Mouse (Mus musculus) CH12.LX (cell line): ENCODE data around the gene Dnaaf3.

Source experiments
- CTCF ChIP-seq, 2 experiments: IDR thresholded peaks in 1 of 2; conservative IDR thresholded peaks in 1 of 2; 2 replicates each; pipeline ENCODE4 v1.5.1; 2011 to 2012; ENCODE audit warnings: low read depth in 2 of 2, low read length in 2 of 2, improper control_type of control experiment in 1 of 2, inconsistent platforms in 1 of 2, mild to moderate bottlenecking in 1 of 2, moderate library complexity in 1 of 2
- E2F4 ChIP-seq: IDR thresholded peaks from 2 replicates; pipeline ENCODE4 v1.6.1; 2011; ENCODE audit warnings: low read depth, low read length, improper control_type of control experiment; ENCODE audit not compliant: insufficient replicate concordance
- ELF1 ChIP-seq: IDR thresholded peaks from 2 replicates; pipeline ENCODE4 v1.6.1; 2014; ENCODE audit warnings: low read depth, mild to moderate bottlenecking, inconsistent platforms, low read length, improper control_type of control experiment
- HCFC1 ChIP-seq: IDR thresholded peaks from 2 replicates; pipeline ENCODE4 v1.6.1; 2012; ENCODE audit warnings: low read depth, mild to moderate bottlenecking, inconsistent platforms, low read length, improper control_type of control experiment
- JUND ChIP-seq: conservative IDR thresholded peaks from 2 replicates; pipeline ENCODE4 v1.6.1; 2011; ENCODE audit warnings: low read depth, low read length, improper control_type of control experiment
- MAFK ChIP-seq: IDR thresholded peaks from 2 replicates; pipeline ENCODE4 v1.6.1; 2011; ENCODE audit warnings: low read length, improper control_type of control experiment; ENCODE audit not compliant: insufficient replicate concordance
- MYC ChIP-seq: IDR thresholded peaks from 2 replicates; pipeline ENCODE4 v1.6.1; 2011; ENCODE audit warnings: low read depth, mild to moderate bottlenecking, improper control_type of control experiment, low read length
- POLR2A ChIP-seq: IDR thresholded peaks from 2 replicates; pipeline ENCODE4 v1.6.1; 2011; ENCODE audit warnings: low read depth, mild to moderate bottlenecking, improper control_type of control experiment, low read length
- SIN3A ChIP-seq: IDR thresholded peaks from 2 replicates; pipeline ENCODE4 v1.6.1; 2012; ENCODE audit warnings: low read length, improper control_type of control experiment, inconsistent platforms
- SMC3 ChIP-seq: IDR thresholded peaks from 2 replicates; pipeline ENCODE4 v1.6.1; 2011; ENCODE audit warnings: low read depth, low read length, improper control_type of control experiment
- ZC3H11A ChIP-seq: IDR thresholded peaks from 2 replicates; pipeline ENCODE4 v1.6.1; 2012; ENCODE audit warnings: low read depth, mild to moderate bottlenecking, inconsistent platforms, low read length, improper control_type of control experiment
- ZKSCAN1 ChIP-seq: IDR thresholded peaks from 2 replicates; pipeline ENCODE4 v1.6.1; 2012; ENCODE audit warnings: low read depth, inconsistent platforms, low read length, improper control_type of control experiment, borderline replicate concordance
- ZMIZ1 ChIP-seq: IDR thresholded peaks from 2 replicates; pipeline ENCODE4 v1.6.1; 2012; ENCODE audit warnings: low read depth, mild to moderate bottlenecking, inconsistent platforms, low read length, improper control_type of control experiment

DNA sequence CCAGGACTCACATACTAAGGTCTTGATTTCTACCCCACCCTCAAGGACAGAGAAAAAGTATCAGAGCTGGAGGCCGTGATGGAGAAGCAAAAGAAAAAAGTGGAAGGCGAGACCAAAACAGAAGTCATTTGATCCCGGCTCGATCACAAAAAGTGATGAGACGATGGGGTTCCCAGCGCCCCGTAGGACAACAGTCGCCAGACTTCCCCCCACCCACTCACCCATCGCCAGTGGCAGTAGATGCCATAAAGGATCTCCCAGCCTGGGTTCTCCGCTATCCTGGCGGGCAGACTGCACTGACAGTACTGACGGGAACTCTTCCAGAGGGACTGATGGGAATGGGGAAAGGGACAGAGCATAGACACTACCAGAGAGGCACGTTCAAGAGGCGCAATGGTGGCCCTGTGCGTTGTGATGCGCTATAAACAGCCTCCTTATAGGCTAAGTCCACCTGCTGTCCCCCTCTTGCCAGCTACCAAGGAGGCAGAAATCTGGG is 53.4 kb downstream of the Dnaaf3 start:
- no peak for TF ChIP-seq E2F4
- no peak for TF ChIP-seq POLR2A
- TF ChIP-seq CTCF (conservative IDR thresholded peaks at IDR 0.05 in 1 of 2, IDR thresholded peaks at IDR 0.05 in 1 of 2; ENCODE audit: low read depth in 2 of 2, low read length in 2 of 2) = no peak
- TF ChIP-seq MYC = no peak
- no peak for TF ChIP-seq SIN3A
- no peak for TF ChIP-seq ZKSCAN1
- TF ChIP-seq HCFC1 = no peak
- no peak for TF ChIP-seq JUND
- no peak for TF ChIP-seq ZC3H11A
- TF ChIP-seq ZMIZ1 = no peak
- no peak for TF ChIP-seq SMC3
- no peak for TF ChIP-seq MAFK
- TF ChIP-seq ELF1 = no peak
